Mouse (Mus musculus) testis, adult 2 months (tissue): Measurements from ENCODE around the gene Epsti1.

ENCODE experiments used
- CTCF ChIP-seq: fragments of 200-500 bp; IDR thresholded peaks from 2 replicates; pipeline ENCODE4 v1.5.1; 2012; ENCODE audit warnings: low read depth, mild to moderate bottlenecking, inconsistent platforms, low read length, moderate library complexity; ENCODE audit not compliant: control insufficient read depth, insufficient read depth, insufficient replicate concordance
- POLR2A ChIP-seq: fragments of 200-500 bp; IDR thresholded peaks from 2 replicates; pipeline ENCODE4 v1.6.1; 2012; ENCODE audit warnings: low read depth, mild to moderate bottlenecking, inconsistent platforms, low read length, moderate library complexity; ENCODE audit not compliant: control insufficient read depth

DNA sequence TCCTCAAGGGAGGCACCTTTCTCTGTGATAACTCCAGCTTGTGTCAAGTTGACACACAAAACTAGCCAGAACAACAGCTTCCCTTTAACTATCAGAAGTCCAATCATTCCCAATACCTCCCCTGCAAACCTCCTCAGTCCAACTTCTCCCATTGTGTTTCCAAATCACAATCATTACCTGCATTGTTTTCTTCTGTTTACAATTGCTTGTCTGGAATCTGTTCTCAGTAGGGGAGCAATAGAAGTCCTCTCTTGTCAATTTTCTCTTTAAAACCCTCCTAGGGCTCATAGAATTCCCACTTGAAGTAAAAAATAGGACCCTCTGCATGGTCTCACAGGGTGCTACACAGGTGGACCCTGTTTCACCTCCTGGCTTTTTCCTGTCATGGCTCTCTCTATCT lies 93.7 kb downstream of the Epsti1 start:
- TF ChIP-seq CTCF (no peak), POLR2A (no peak)
